Mouse (Mus musculus) left cerebral cortex, postnatal 10 days (tissue): ENCODE data around the gene Supt3. TPM values are rescaled to one million over a fixed set of nuclear protein-coding genes. Genes with fewer than 3 reads are reported as not detected.

Experiments
- DNase-seq, 2 experiments: peaks; one replicate each; pipeline ENCODE4 v3.0.0; 2021 to 2022; ENCODE audit warnings: low spot score in 2 of 2, mixed read lengths in 1 of 2; ENCODE audit errors: extremely low spot score in 1 of 2
- intact Hi-C: fragments of 180-260 bp; cut with DNase I; formaldehyde crosslinking; loops from one replicate; pipeline ENCODE4 v1.15.1; 2025
- total RNA-seq, 2 experiments: library from RNA; stranded (reverse); gene quantifications; 2 replicates each; pipeline ENCODE4 v1.2.3; 2021

The Supt3 gene
- total RNA-seq, 2 experiments from 2014 or later, result 16.1 to 16.3 TPM

GRCm38 (mm10) chr17:44772576-44772975 lies 4.4 kb upstream of the Supt3 start:
- intact Hi-C loops, result no loop called here
- no peak for DNase-seq

DNA sequence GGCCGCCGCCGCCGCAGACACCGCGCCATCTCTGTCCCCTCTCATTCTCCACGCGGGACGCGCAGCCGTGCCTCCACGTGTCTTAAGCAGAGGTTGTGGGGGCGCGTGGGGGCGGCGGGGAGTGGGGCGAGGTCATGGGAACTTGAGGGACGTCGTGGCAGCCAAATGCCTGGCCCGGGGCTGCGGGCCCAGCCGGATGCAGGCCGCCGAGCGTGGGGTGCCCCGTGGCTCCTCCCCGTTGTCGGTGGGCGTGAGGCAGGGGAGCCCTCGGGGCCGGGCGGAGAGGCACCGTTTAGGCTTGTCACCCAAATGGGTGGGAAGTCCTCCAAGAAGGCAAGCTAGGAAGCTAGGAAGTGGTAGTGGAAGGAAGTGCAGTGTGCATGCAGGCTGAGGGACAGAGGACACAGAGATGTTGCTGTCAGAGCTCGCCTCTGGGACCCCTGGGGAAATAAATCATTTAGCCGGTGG lies 419 bp downstream of the Supt3 start:
- intact Hi-C loops, result no loop called here
- peak; percentile 50 to 90 for DNase-seq

GRCm38 (mm10) chr17:44778141-44778540 lies 1.2 kb downstream of the Supt3 start:
- no peak for DNase-seq
- intact Hi-C loops, result no loop called here

GRCm38 (mm10) chr17:44780353-44780752 lies 3.4 kb downstream of the Supt3 start:
- intact Hi-C loops, result no loop called here
- no peak for DNase-seq

DNA sequence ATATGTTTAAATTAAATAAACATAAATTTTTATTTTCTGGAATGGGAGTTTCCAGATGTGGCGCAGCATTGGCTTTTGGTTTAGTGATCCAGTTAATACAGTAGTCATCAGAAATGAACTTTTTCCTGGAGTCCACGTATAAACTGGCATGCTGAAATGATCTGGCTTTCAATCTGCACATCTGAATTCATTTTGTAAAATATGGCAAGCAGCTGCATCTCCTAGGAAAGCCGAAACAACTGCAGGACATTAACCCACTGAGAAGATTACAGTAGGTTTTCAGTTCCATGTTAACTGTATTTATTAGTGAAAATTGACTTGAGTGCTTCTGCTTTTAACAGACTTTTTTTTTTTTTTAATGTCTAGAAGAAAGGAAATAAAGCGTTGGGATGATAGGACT lies 5.4 kb downstream of the Supt3 start:
- intact Hi-C loops, result no loop called here

DNA sequence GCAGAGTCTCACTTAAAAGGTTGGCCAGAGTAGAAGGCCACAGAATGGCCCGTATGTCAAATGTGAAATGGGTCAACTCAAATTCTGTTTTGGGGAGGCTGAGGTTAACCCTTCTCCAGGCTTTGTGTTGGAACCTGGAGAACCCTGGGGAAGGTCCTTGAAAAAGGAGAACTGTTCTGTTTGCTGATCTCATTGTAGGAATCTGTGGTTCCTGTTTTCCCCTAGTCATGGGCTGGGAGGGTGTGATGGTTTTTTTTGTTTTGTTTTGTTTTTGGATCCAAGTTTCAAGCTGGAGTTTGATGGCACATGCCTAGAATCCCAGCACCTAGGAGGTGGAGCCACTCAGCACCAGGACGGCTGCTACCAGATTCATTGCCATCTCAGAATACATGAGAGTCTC lies 6.2 kb downstream of the Supt3 start:
- intact Hi-C loops, result no loop called here
- no peak for DNase-seq

More for the DNA sequence above, 5.4 kb downstream of the Supt3 start:
- no peak for DNase-seq

DNA sequence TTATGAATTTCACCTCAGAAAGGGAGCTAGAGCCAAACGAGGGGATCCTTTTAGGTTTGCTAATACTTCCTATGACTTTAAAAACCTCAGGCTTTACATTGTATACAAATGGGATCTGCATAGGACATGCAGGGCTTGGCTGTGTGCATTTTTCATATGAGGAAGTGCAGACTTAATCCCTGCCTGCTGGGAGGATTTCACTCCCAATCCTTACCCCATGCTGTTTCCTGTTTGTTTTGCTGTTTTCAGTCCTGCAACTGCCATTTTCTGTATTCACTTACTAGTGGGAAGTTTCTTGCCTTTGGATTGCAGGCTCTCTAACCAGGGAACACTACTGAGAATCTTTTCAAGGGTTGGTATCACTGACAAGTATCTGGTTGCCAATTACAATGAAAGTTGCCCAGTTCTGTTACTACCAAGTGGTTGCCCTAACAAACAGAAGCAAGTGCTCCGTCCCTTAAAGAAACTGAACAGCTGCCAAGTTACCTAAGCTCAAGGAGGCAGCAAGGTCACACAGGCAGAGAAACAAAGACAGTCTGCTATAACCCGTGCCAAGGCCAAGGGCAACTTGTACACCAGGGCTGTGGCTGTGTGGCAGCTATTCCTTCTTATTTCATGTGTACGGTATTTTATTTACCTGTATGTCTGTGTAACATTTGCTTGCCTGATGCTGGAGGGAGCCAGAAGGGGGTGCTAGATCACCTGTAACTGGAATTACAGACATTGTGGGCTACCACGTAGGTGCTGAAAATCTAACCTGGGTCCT lies 12.2 kb downstream of the Supt3 start:
- intact Hi-C loops, result no loop called here
- no peak for DNase-seq

GRCm38 (mm10) chr17:44792218-44792917 lies 15.4 kb downstream of the Supt3 start:
- peak in 1 of 2 experiments; percentile 27 for DNase-seq
- intact Hi-C loops, result no loop called here

DNA sequence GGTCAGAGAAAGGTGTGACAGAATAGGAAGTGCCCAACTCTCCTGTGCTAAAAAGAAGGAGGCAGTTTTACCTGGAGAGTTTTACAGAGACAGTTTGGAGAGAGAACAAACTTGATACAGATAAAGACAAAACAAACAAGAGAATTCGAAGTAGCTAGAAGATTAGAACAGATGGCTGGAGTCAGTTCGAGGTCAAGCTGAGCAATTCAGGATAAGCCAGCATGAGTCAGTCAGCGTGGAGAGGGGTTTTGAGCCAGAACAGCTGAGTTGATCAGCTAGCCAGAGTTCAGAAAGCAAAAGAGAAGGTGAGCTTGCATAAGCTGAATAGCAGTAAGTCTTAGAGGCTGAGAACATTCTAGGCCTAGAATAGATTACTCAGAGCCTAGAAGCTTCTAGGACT lies 20.4 kb downstream of the Supt3 start:
- intact Hi-C loops, result no loop called here

GRCm38 (mm10) chr17:44807031-44807430 lies 30.1 kb downstream of the Supt3 start:
- no peak for DNase-seq
- intact Hi-C loops, result no loop called here

More for the DNA sequence above, 20.4 kb downstream of the Supt3 start:
- no peak for DNase-seq

DNA sequence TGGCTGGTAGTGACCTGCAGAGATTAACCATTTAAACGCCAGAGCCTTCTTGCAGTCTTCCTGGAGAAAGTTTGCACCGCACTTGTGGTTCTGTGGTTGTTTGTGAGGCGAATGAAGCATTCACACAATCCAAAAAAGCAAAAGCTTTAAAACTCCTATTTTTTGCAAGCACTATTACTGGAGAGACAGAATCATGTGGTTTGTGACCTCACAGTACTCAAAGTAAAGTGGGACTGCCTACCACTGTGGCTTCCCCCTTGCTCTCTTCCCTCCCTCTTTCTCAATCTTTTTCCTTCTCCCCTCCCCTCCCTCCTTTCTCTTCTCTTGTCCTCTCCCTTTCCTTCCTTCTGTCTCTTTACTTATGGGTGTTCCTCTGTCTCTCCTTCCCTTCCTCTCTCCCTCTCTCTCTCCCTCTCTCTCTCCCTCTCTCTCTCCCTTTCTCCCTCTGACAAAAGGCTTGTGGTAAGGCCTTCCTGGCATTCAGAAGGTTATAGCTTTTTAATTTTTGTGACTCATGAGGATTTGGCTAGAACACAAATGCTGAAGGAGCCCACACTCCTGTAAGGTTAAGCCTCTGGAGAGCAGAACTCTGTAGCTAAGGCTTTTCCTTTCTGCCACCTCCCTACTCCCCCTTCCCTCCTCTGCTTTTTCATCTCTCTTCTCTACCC lies 37.7 kb downstream of the Supt3 start, which contains the start of gene Runx2:
TSS of gene Runx2 (minus strand) at position 290 of the 668 bp plus-strand sequence.
- intact Hi-C loops, result no loop called here
- DNase-seq, result no peak

DNA sequence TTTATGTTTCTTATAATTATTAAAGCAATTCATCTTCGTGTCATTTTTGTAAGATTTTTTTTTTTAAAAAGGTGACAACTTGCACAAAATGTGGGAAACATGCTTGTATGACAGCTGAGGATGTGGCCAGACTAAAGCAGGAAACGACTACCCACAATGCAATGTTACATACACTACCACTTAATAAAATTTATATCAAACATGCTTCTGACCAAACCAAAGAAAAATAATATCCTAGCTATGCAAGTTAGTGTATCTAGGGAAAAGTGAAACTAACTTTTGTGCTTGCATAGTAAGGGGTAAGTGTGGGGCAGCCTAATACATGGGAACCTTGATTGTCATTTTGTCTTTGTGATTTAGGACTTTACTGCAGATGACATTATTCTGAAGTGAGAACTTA lies 41.9 kb downstream of the Supt3 start:
- intact Hi-C loops, result no loop called here
- DNase-seq, result no peak

- intact Hi-C loops, result no loop called here
Observed at GRCm38 (mm10) chr17:44819816-44820215, 42.9 kb downstream of the Supt3 start.

GRCm38 (mm10) chr17:44821940-44822339 lies 45.0 kb downstream of the Supt3 start:
- intact Hi-C loops, result no loop called here
- DNase-seq, result no peak

More at GRCm38 (mm10) chr17:44819816-44820215, 42.9 kb downstream of the Supt3 start:
- no peak for DNase-seq

GRCm38 (mm10) chr17:44827124-44827523 lies 50.2 kb downstream of the Supt3 start:
- DNase-seq, result no peak
- intact Hi-C loops, result no loop called here

- intact Hi-C loops, result no loop called here
- no peak for DNase-seq
Observed at GRCm38 (mm10) chr17:44827964-44828363, 51.0 kb downstream of the Supt3 start.

GRCm38 (mm10) chr17:44829587-44829986 lies 52.6 kb downstream of the Supt3 start:
- intact Hi-C loops, result no loop called here
- no peak for DNase-seq

GRCm38 (mm10) chr17:44831201-44831600 lies 54.2 kb downstream of the Supt3 start:
- no peak for DNase-seq
- intact Hi-C loops, result no loop called here

- intact Hi-C loops, result loop anchor here (10.0 kb wide), 1 partner anchor 103 kb away; no protein-coding TSS in a partner anchor
- peak in 1 of 2 experiments; percentile 12 for DNase-seq
Observed at GRCm38 (mm10) chr17:44842184-44842583, 65.2 kb downstream of the Supt3 start.
